Mouse (Mus musculus) adrenal gland, adult 8-10 months (tissue): ENCODE measurements around the gene Gm21488. TPM values are rescaled to one million over a fixed set of nuclear protein-coding genes. Genes with fewer than 3 reads are reported as not detected.
"Not testable (repeated sequence)": the region's sequence is repeated elsewhere in the genome, so short reads cannot be mapped to it uniquely, and the experiment has no call there.

Experiments used
- DNase-seq: peaks from one replicate; pipeline ENCODE4 v3.0.0; 2022
- total RNA-seq, 4 experiments: library from RNA; stranded (reverse); gene quantifications; 2 replicates each; pipeline ENCODE4 v1.2.4; 2022

Gene Gm21488
- not detected for total RNA-seq

- DNase-seq: not testable (repeated sequence)
Measured at GRCm38 (mm10) chrY:27521820-27522219, at the start of gene Gm21488. TSS of gene Gm21488 (minus strand) at chrY:27521920.
